Mouse (Mus musculus) embryonic facial prominence, embryonic 11.5 days (tissue): Measurements from ENCODE around the gene 2010111I01Rik. TPM values are rescaled to one million over a fixed set of nuclear protein-coding genes. Genes with fewer than 3 reads are reported as not detected.

Experiments used
- ATAC-seq: fragments of 200-750 bp; cut with Nextera tagmentation; replicated peaks from 2 replicates; pipeline ENCODE4 v1.8.0; 2017; ENCODE audit warnings: low read depth; ENCODE audit not compliant: insufficient number of reproducible peaks, low FRiP score, low TSS enrichment
- DNase-seq: peaks from one replicate; pipeline ENCODE4 v3.0.0-alpha.2; 2015; ENCODE audit warnings: low spot score
- H3K27ac ChIP-seq: fragments of 300-500 bp; sonication (generic); replicated peaks from 2 replicates; pipeline ENCODE4 v1.5.1; 2014; ENCODE audit warnings: mild to moderate bottlenecking, low read depth, low read length, control low read depth
- H3K27me3 ChIP-seq: fragments of 300-500 bp; sonication (generic); 2 replicates; pipeline ENCODE4 v1.6.1; 2014; ENCODE audit warnings: mild to moderate bottlenecking, low read length, moderate library complexity, mixed read lengths; ENCODE audit not compliant: control insufficient read depth, insufficient read depth
- H3K36me3 ChIP-seq: fragments of 300-500 bp; sonication (generic); replicated peaks from 2 replicates; pipeline ENCODE4 v1.6.1; 2014; ENCODE audit warnings: low read depth, mild to moderate bottlenecking, low read length, moderate library complexity, mixed read lengths; ENCODE audit not compliant: control insufficient read depth, insufficient read depth
- H3K4me1 ChIP-seq: fragments of 300-500 bp; sonication (generic); 2 replicates; pipeline ENCODE4 v1.6.1; 2014; ENCODE audit warnings: low read length, mixed read lengths; ENCODE audit not compliant: control insufficient read depth, insufficient read depth
- H3K4me2 ChIP-seq: fragments of 300-500 bp; sonication (generic); 2 replicates; pipeline ENCODE4 v1.6.1; 2014; ENCODE audit warnings: low read depth, mild to moderate bottlenecking, control low read depth, low read length, moderate library complexity
- H3K4me3 ChIP-seq: fragments of 300-500 bp; sonication (generic); 2 replicates; pipeline ENCODE4 v1.5.1; 2014; ENCODE audit warnings: low read depth, low read length, control low read depth
- H3K9ac ChIP-seq: fragments of 300-500 bp; sonication (generic); replicated peaks from 2 replicates; pipeline ENCODE4 v1.6.1; 2014; ENCODE audit warnings: mild to moderate bottlenecking, control low read depth, low read length
- H3K9me3 ChIP-seq: fragments of 300-500 bp; sonication (generic); replicated peaks from 2 replicates; pipeline ENCODE4 v1.6.1; 2016; ENCODE audit warnings: mild to moderate bottlenecking, low read length, inconsistent platforms, mixed read lengths; ENCODE audit not compliant: control insufficient read depth
- WGBS: fragments of 180-500 bp; shearing (Covaris S2); extraction: QIAGEN DNeasy Blood & Tissue Kit; methylation state at CpG from one replicate; pipeline ENCODE4 v1.1.7; 2014; 5-methylcytosine and 5-hydroxymethylcytosine counted together
- polyA plus RNA-seq: library from polyadenylated mRNA; unstranded; fragments of >200 nt; fragmentation: Nextera tagmentation; extraction: Ambion mirVana; gene quantifications from 2 replicates; pipeline ENCODE4 v1.2.1, GENCODE M21; 2014

The 2010111I01Rik gene
- polyA plus RNA-seq, 1 experiment from 2014 or later, result 125 TPM

DNA sequence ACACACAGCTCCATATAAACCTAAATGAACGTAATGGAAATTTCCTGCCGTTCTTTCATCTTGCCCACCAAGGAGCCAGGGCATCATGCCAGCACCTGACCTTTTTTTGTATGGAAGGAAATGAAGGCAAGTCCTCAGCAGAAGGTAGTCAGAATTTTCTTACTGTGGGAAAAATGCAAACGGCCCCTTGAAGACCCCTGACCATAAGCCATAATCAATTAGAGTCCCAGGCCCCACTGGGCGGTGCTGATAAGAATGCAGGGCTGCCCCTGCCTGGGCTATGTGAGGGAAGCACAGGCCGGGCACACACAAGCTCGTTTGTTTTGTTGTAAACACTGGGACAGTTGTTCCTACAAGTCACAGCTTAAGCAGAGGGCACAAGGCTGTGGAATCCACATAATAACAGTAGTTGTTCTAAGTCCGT is 353.0 kb downstream of the 2010111I01Rik start:
- Histone ChIP-seq H3K36me3 (no peaks in the 10 kb centered on the region), H3K4me3 (no peak overlapping the region), H3K9ac (no peak overlapping the region), H3K9me3 (no peaks in the 10 kb centered on the region), H3K4me2 (no peak overlapping the region), H3K27me3 (no peaks in the 10 kb centered on the region), H3K27ac (no peak overlapping the region; the same call in 1 of the 2 replicates), H3K4me1 (no peaks in the 10 kb centered on the region)
- no peak for ATAC-seq
- DNase-seq, result no peak
- 52% methylated on average over 7 of the region's 7 CpGs for WGBS

DNA sequence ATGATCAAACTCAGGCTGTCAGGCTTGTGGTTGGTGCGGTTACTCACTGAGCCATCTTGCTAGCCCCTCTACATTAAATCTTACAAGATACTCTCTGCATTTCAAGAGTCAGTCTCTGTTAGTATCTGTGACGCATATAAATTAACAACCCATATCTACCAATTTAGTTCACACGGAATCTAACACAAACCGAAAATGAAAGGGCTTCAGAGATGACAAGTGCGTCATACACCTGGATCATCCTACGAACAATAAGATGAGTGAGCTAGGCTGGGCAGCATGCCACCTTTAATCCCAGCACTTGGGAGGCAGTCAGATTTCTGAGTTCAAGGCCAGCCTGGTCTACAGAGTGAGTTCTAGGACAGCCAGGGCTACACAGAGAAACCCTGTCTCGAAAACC is 355.1 kb downstream of the 2010111I01Rik start:
- Histone ChIP-seq H3K4me1 (no peaks in the 10 kb centered on the region), H3K9me3 (no peaks in the 10 kb centered on the region), H3K4me3 (no peak overlapping the region), H3K36me3 (no peaks in the 10 kb centered on the region), H3K9ac (no peak overlapping the region), H3K27me3 (no peaks in the 10 kb centered on the region), H3K4me2 (no peak overlapping the region), H3K27ac (no peak overlapping the region)
- DNase-seq (no peak), ATAC-seq (no peak)
- 97% methylated on average over 7 of the region's 7 CpGs for WGBS

DNA sequence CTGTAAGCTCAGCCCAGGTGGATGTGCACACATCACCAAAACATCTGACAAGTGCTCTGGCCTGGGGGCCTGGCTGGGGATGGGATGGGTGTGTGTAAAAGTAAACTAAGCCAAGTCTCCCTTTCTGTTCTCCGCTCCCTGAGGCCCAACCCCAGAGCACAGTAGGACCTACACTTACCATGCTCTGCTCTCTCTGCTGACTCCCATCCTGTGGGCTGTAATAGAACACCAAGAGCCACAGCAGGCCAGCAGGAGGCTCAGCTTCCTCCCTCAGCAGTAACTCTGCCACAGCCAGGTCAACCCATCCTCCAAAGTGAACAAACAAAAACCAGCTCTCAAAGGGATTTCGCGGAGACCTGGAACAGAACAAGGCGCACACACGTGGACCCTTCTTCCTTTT is 357.0 kb downstream of the 2010111I01Rik start:
- no peak overlapping the region for H3K9ac ChIP-seq
- H3K4me1 ChIP-seq, result 0 out of 2 replicates have a peak, but pooled peaks cover 2% of the 10 kb centered on the region
- H3K27me3 ChIP-seq, result no peaks in the 10 kb centered on the region
- no peak for ATAC-seq
- peak; percentile 32 for DNase-seq
- H3K4me2 ChIP-seq, result no peak overlapping the region
- H3K9me3 ChIP-seq, result no peaks in the 10 kb centered on the region
- WGBS, result 46% methylated on average over 5 of the region's 5 CpGs
- no peaks in the 10 kb centered on the region for H3K36me3 ChIP-seq
- H3K4me3 ChIP-seq, result no peak overlapping the region
- no peak overlapping the region for H3K27ac ChIP-seq

DNA sequence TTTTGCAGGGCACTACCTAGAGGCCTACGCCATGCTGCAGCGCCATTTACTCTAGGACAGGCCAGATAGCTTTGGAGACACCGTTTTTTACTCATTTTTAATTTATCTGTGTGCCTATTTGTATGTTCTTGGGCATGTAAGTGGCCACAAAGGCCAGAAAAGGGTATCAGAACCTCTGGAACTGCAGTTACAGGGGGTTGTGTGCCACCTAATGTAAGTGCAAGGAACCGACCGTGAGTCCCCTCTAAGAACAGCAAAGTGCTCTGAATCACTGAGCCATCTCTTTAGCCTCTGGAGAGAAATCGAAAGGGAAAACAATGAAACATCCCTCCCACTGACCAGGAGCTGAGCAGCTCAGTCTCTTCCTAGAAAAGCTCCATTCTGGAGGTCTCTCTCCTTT is 358.1 kb downstream of the 2010111I01Rik start:
- WGBS, result 86% methylated on average over 6 of the region's 6 CpGs
- Histone ChIP-seq H3K27ac (no peak overlapping the region), H3K4me3 (no peak overlapping the region), H3K27me3 (no peaks in the 10 kb centered on the region), H3K9me3 (no peaks in the 10 kb centered on the region), H3K4me1 (0 out of 2 replicates have a peak, but pooled peaks cover 2% of the 10 kb centered on the region), H3K4me2 (no peak overlapping the region), H3K36me3 (no peaks in the 10 kb centered on the region), H3K9ac (no peak overlapping the region)
- ATAC-seq, result no peak
- DNase-seq, result no peak

DNA sequence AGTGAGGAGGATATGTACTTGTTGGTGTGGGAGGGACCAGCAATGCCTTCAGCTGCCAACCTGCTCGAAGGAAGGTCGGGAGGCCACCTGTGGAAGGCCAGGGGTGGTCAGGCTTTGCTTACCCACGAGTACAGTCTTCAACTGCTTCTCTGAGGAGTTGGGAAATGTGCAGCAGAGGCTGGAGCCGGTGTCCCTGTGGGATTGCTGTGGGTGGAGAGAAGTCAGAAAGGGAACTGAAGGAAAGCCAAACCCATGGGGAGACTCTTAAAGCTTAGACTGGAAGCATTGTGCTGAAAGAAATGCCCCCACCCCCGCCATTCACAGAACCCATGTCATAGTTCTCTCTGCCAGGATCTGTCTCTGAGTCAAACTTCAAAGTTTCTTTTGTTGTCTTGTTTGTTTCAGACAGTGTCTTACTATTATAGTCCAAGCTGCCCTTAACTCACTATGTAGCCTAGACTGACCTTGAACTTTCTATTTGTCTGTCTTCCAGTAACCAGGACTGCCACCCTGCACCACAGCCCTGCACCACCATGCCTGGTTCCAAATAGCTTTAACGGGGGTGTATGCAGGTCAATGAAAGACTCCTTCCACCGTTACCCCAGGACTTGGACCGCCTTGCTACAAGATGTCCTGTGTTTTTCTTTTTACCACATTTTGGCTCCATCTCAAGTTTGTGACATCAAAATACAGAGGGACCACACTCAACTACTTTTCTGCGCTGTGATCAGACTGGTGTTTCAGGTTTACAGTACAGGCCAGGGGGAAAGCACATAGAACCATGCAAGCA is 358.8 kb downstream of the 2010111I01Rik start:
- no peaks in the 10 kb centered on the region for H3K36me3 ChIP-seq
- 0 out of 2 replicates have a peak, but pooled peaks cover 2% of the 10 kb centered on the region for H3K4me1 ChIP-seq
- H3K4me3 ChIP-seq, result no peak overlapping the region
- no peak overlapping the region for H3K4me2 ChIP-seq
- DNase-seq (no peak), ATAC-seq (no peak)
- 74% methylated on average over 9 of the region's 9 CpGs for WGBS
- 0 out of 2 replicates have a peak overlapping the region, but pooled peaks have one; percentile 16 for H3K27ac ChIP-seq
- no peaks in the 10 kb centered on the region for H3K27me3 ChIP-seq
- no peaks in the 10 kb centered on the region for H3K9me3 ChIP-seq
- no peak overlapping the region for H3K9ac ChIP-seq

DNA sequence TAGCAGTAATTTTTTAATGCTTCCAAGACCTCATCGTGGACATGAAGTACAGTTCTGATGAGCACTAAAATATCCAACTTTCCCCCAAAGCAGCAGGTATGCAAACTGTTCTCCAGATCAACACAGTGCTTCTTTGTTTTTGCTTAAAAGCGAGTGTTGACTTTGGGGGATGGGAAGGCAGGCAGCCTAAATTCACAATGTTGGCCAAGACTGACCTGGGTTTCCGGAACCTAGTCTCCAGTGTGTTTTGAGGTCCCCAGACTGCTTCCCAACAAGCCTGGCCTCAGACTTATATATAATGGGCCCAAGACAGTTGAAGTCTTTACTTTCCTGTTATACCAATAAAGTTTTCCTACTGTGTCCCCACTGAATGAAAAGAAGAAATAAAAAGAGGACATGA is 359.6 kb downstream of the 2010111I01Rik start:
- ATAC-seq (no peak), DNase-seq (peak; percentile 45)
- 0 out of 2 replicates have a peak, but pooled peaks cover 2% of the 10 kb centered on the region for H3K4me1 ChIP-seq
- no peak overlapping the region for H3K4me3 ChIP-seq
- no peak overlapping the region for H3K9ac ChIP-seq
- no peaks in the 10 kb centered on the region for H3K27me3 ChIP-seq
- no peak overlapping the region for H3K4me2 ChIP-seq
- no peaks in the 10 kb centered on the region for H3K9me3 ChIP-seq
- peak overlapping the region; percentile 43; the same call in 1 of the 2 replicates for H3K27ac ChIP-seq
- H3K36me3 ChIP-seq, result no peaks in the 10 kb centered on the region
- WGBS, result 23% methylated on average over 3 of the region's 3 CpGs

GRCm38 (mm10) chr13:63324978-63325848 is 360.5 kb downstream of the 2010111I01Rik start:
- Histone ChIP-seq H3K4me3 (no peak overlapping the region), H3K27ac (peak overlapping the region; percentile 43), H3K9me3 (no peaks in the 10 kb centered on the region), H3K27me3 (no peaks in the 10 kb centered on the region), H3K4me1 (0 out of 2 replicates have a peak, but pooled peaks cover 2% of the 10 kb centered on the region), H3K4me2 (no peak overlapping the region), H3K9ac (no peak overlapping the region), H3K36me3 (no peaks in the 10 kb centered on the region)
- ATAC-seq (no peak), DNase-seq (peak; percentile 40)
- 57% methylated on average over 10 of the region's 10 CpGs for WGBS
